Mouse (Mus musculus) CH12.LX (cell line): Measurements from ENCODE around the gene Pcdh9. TPM values are rescaled to one million over a fixed set of nuclear protein-coding genes. Genes with fewer than 3 reads are reported as not detected.

Source experiments
- DNase-seq: peaks from one replicate; pipeline ENCODE4 v3.0.0-alpha.2; 2013; ENCODE audit errors: extremely low read depth
- H3K27ac ChIP-seq: 2 replicates; pipeline ENCODE4 v1.5.1; 2012; ENCODE audit warnings: low read depth, mild to moderate bottlenecking, control low read depth, moderate library complexity; ENCODE audit not compliant: insufficient read depth
- H3K27me3 ChIP-seq: replicated peaks from 2 replicates; pipeline ENCODE3; 2012; ENCODE audit warnings: inconsistent platforms
- H3K36me3 ChIP-seq, 2 experiments: replicated peaks in 1 of 2; 2 replicates each; pipeline versions ENCODE3 to v1.6.1; 2012; ENCODE audit warnings: inconsistent platforms in 1 of 2, low read length in 1 of 2, mild to moderate bottlenecking in 1 of 2, mixed read lengths in 1 of 2, moderate library complexity in 1 of 2; ENCODE audit not compliant: control insufficient read depth in 1 of 2, insufficient read depth in 1 of 2
- H3K4me1 ChIP-seq, 2 experiments: 2 replicates each; pipeline ENCODE4 v1.6.1; 2012; ENCODE audit warnings: inconsistent platforms in 1 of 2, moderate library complexity in 1 of 2; ENCODE audit not compliant: insufficient read depth in 2 of 2, control insufficient read depth in 1 of 2
- H3K4me2 ChIP-seq: 2 replicates; pipeline ENCODE4 v1.6.1; 2012; ENCODE audit warnings: low read depth, mild to moderate bottlenecking, control low read depth; ENCODE audit not compliant: poor library complexity, insufficient read depth, severe bottlenecking
- H3K4me3 ChIP-seq, 3 experiments: fragments of 150-350 bp in 1 of 3; sonication (generic) in 1 of 3; replicated peaks in 1 of 3; 2 replicates each; pipeline versions ENCODE3 to v1.5.1; 2011 to 2012; ENCODE audit warnings: low read depth in 2 of 3, low read length in 2 of 3, mild to moderate bottlenecking in 2 of 3, moderate library complexity in 2 of 3, control low read depth in 1 of 3, improper control_type of control experiment in 1 of 3, inconsistent platforms in 1 of 3, mixed read lengths in 1 of 3; ENCODE audit not compliant: poor library complexity in 1 of 3
- H3K79me2 ChIP-seq: replicated peaks from 2 replicates; pipeline ENCODE4 v1.6.1; 2012; ENCODE audit warnings: mild to moderate bottlenecking, moderate library complexity; ENCODE audit not compliant: control insufficient read depth, poor library complexity, insufficient read depth, severe bottlenecking; ENCODE audit errors: extremely low read depth
- H3K9ac ChIP-seq: 2 replicates; pipeline ENCODE4 v1.6.1; 2012; ENCODE audit warnings: low read depth, mild to moderate bottlenecking, control low read depth, moderate library complexity; ENCODE audit not compliant: insufficient read depth
- H3K9me3 ChIP-seq: replicated peaks from 2 replicates; pipeline ENCODE3; 2012; ENCODE audit warnings: low read length, inconsistent platforms, mixed read lengths
- CHD1 ChIP-seq: IDR thresholded peaks from 2 replicates; pipeline ENCODE4 v1.6.1; 2012; ENCODE audit warnings: low read depth, low read length, improper control_type of control experiment, inconsistent platforms
- IRF4 ChIP-seq: IDR thresholded peaks from 2 replicates; pipeline ENCODE4 v1.6.1; 2014; ENCODE audit warnings: low read depth, mild to moderate bottlenecking, inconsistent platforms, low read length, improper control_type of control experiment
- JUN ChIP-seq: IDR thresholded peaks from 2 replicates; pipeline ENCODE4 v1.6.1; 2011; ENCODE audit warnings: low read depth, mild to moderate bottlenecking, low read length, improper control_type of control experiment, moderate library complexity; ENCODE audit not compliant: insufficient read depth
- KAT2A ChIP-seq: IDR thresholded peaks from 2 replicates; pipeline ENCODE4 v1.6.1; 2012; ENCODE audit warnings: low read length, improper control_type of control experiment, inconsistent platforms; ENCODE audit not compliant: insufficient replicate concordance
- MAZ ChIP-seq: IDR thresholded peaks from 2 replicates; pipeline ENCODE4 v1.6.1; 2012; ENCODE audit warnings: low read depth, mild to moderate bottlenecking, inconsistent platforms, low read length, improper control_type of control experiment, moderate library complexity
- MEF2A ChIP-seq: IDR thresholded peaks from 2 replicates; pipeline ENCODE4 v1.6.1; 2014; ENCODE audit warnings: low read depth, mild to moderate bottlenecking, inconsistent platforms, low read length, improper control_type of control experiment, borderline replicate concordance
- MXI1 ChIP-seq: IDR thresholded peaks from 2 replicates; pipeline ENCODE4 v1.6.1; 2011; ENCODE audit warnings: mild to moderate bottlenecking, low read depth, low read length, improper control_type of control experiment
- PAX5 ChIP-seq: IDR thresholded peaks from 2 replicates; pipeline ENCODE4 v1.6.1; 2012; ENCODE audit warnings: low read length, inconsistent platforms, mixed read lengths
- POLR2AphosphoS2 ChIP-seq: IDR thresholded peaks from 2 replicates; pipeline ENCODE4 v1.6.1; 2011; ENCODE audit warnings: low read depth, low read length, improper control_type of control experiment
- RCOR1 ChIP-seq: conservative IDR thresholded peaks from 2 replicates; pipeline ENCODE4 v1.6.1; 2012; ENCODE audit warnings: low read depth, mild to moderate bottlenecking, inconsistent platforms, low read length, improper control_type of control experiment
- SIN3A ChIP-seq: IDR thresholded peaks from 2 replicates; pipeline ENCODE4 v1.6.1; 2012; ENCODE audit warnings: low read length, improper control_type of control experiment, inconsistent platforms
- SMC3 ChIP-seq: IDR thresholded peaks from 2 replicates; pipeline ENCODE4 v1.6.1; 2011; ENCODE audit warnings: low read depth, low read length, improper control_type of control experiment
- TCF12 ChIP-seq: IDR thresholded peaks from 2 replicates; pipeline ENCODE4 v1.6.1; 2014; ENCODE audit warnings: low read depth, mild to moderate bottlenecking, inconsistent platforms, low read length, improper control_type of control experiment
- UBTF ChIP-seq: IDR thresholded peaks from 2 replicates; pipeline ENCODE4 v1.6.1; 2012; ENCODE audit warnings: low read depth, mild to moderate bottlenecking, inconsistent platforms, low read length, improper control_type of control experiment, moderate library complexity
- USF2 ChIP-seq: conservative IDR thresholded peaks from 2 replicates; pipeline ENCODE4 v1.6.1; 2011; ENCODE audit warnings: low read depth, low read length, improper control_type of control experiment
- ZNF384 ChIP-seq: IDR thresholded peaks from 2 replicates; pipeline ENCODE4 v1.6.1; 2012; ENCODE audit warnings: low read depth, low read length, improper control_type of control experiment, inconsistent platforms
- dilution Hi-C: fragments of 300-500 bp; cut with MboI; formaldehyde crosslinking; loops from 2 replicates; pipeline ENCODE4 v1.14.3; 2020; ENCODE audit warnings: low sequenced_read_pairs; ENCODE audit not compliant: extremely low pct_unique_long_range_greater_than_20kb, extremely low pct_ligation_motif_present
- in situ Hi-C: fragments of 300-500 bp; cut with MboI; formaldehyde crosslinking; loops from 3 replicates; pipeline ENCODE4 v1.14.3; 2019; ENCODE audit warnings: low sequenced_read_pairs, low pct_ligation_motif_present, low pct_unique_long_range_greater_than_20kb, mixed read lengths
- polyA plus RNA-seq: library from polyadenylated mRNA; unstranded; fragments of >175 nt; gene quantifications from 2 replicates; pipeline ENCODE4 v1.2.1, GENCODE M21; 2012; ENCODE audit warnings: low read depth; ENCODE audit not compliant: insufficient read length
- total RNA-seq, 2 experiments: library from RNA; depleted of rRNA; stranded (reverse); fragments of 300-350 nt in 1 of 2; fragments of >200 nt in 1 of 2; gene quantifications; 2 replicates each; pipeline ENCODE4 v1.2.3; 2012 to 2014

Pcdh9 gene
- total and polyA plus RNA-seq, 3 experiments = not detected

DNA sequence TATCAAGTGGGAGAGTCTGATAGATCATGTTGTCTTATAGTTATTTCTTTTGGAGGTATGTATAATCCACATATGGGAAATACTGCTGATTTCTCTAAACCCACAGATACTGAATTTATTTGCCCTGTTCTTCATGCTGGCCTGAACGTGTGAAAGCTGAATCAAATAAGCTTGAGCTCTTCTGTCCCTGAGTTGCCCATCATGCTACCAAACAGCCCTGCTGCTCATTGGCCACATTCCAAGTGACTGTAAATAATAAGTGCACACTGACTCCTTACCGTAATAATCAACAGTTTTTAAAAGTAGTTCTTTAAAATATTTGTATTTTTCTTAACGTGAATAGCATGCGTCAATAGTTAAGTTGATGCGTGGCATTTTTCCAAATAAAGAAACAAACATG lies 370.3 kb downstream of the Pcdh9 start:
- dilution Hi-C loops = no loop called here
- in situ Hi-C loops = no loop called here
- no peak for TF ChIP-seq USF2
- no peak for TF ChIP-seq SIN3A
- TF ChIP-seq TCF12 = no peak
- TF ChIP-seq IRF4 = no peak
- no peak for TF ChIP-seq MXI1
- TF ChIP-seq KAT2A = no peak
- no peak for TF ChIP-seq ZNF384
- no peak for TF ChIP-seq UBTF
- TF ChIP-seq RCOR1 = no peak
- TF ChIP-seq JUN = no peak
- TF ChIP-seq CHD1 = no peak
- no peak for TF ChIP-seq MEF2A

DNA sequence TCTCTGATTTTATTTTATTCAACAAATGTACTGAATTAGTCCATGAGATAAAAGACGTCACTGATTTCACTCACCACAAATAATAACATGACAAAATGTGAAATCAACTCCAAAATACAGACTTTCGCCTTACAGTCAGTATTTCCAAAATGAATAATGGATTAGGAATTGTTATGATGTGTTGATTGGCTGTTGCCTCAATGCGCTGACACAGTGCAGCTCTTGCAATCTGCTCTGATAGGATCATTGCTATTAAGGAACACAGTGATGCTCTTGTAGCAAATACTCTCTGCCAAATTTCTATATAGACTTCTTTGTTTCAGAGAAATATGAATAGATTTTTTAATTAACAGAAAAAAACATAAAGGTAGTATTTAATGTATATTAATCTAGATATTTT lies 373.8 kb downstream of the Pcdh9 start:
- H3K4me3 ChIP-seq = no peak overlapping the region
- TF ChIP-seq SMC3 (no peak), PAX5 (no peak), POLR2AphosphoS2 (no peak), MAZ (no peak), UBTF (no peak), TCF12 (no peak), JUN (no peak), RCOR1 (no peak)

More for the DNA sequence above, 370.3 kb downstream of the Pcdh9 start:
- DNase-seq = no peak
- H3K27me3 ChIP-seq = no peaks in the 10 kb centered on the region
- no peaks in the 10 kb centered on the region for H3K36me3 ChIP-seq
- H3K4me3 ChIP-seq = no peak overlapping the region
- no peak overlapping the region for H3K27ac ChIP-seq
- no peak overlapping the region for H3K4me2 ChIP-seq
- H3K79me2 ChIP-seq = no peaks in the 10 kb centered on the region
- H3K9me3 ChIP-seq = peaks cover 19% of the 10 kb centered on the region
- H3K9ac ChIP-seq = no peak overlapping the region
- H3K4me1 ChIP-seq = no peaks in the 10 kb centered on the region

More for the DNA sequence above, 373.8 kb downstream of the Pcdh9 start:
- Histone ChIP-seq H3K27ac (no peak overlapping the region), H3K9ac (no peak overlapping the region), H3K4me1 (no peaks in the 10 kb centered on the region), H3K9me3 (peaks cover 14% of the 10 kb centered on the region), H3K79me2 (no peaks in the 10 kb centered on the region), H3K36me3 (no peaks in the 10 kb centered on the region), H3K4me2 (no peak overlapping the region), H3K27me3 (no peaks in the 10 kb centered on the region)
- DNase-seq = no peak
- in situ Hi-C loops = no loop called here
- dilution Hi-C loops = no loop called here
